Mouse (Mus musculus): ENCODE measurements around the gene Nt5c1a.

Gene Nt5c1a

DNA sequence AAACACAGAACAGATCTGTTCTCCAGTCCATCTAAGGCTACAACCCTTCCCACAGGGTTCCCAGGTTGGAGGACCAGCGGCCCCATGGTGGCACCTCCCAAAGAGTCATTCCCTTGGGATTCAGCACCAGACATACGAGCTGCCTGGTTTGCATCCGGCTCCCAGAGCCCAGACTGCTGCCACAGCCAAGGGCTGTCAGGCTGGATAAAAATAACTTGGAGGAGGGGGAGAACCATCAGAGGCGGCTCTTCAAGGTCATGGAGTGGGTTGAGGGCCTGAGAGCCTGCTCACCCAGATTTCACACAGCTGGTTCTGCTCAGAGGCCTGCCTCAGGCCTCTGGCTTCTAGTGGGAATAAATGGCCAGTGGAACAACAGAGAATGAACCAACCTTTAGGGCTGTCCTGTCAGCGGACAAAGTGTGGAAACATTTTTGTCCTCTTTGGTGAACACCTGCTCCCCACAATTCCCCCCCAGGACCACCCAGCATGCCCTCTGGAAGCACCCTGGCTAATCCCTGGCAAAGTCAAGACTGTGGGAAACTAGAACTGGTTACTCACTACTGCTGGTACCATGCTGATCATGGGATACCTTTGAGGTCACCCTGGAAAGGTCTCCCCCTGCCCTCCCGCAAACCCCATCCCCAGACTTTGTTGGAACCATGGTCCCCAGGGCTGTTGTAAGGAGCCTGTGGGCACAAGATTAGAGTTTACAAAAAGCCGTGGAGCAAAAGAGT lies 46.0 kb downstream of the Nt5c1a start:
- no peak for DNase-seq (ENCODE audit: low read depth)

DNA sequence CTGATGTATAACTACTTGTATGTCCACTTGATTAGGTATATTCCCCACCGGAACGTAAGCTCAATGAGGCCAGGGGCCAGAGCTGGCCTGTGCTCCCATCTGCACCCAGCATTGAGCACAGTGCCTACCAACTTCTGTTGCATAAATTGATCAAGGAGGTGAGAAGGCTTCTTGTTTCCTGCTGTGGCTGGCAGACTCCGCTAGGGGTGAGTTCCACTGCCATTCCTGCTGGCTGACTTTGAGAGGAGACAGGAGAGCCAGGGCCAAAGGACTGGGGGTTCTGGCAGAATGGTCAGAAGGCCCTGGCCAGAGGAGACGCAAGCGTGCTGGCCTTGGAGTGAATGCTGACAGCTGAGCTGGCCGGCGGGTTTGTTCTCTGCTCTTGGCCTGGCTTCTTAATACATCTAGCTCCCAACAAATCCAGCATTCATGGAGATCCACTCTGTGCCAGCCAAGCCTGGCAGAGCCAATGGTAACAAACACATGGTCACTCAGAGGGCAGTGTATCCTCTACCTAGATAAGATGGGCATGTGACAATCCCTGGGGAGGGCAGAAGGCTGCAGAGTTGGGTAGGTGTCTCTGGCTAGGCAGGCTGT lies 47.8 kb downstream of the Nt5c1a start:
- no peak for DNase-seq (ENCODE audit: low read depth)

DNA sequence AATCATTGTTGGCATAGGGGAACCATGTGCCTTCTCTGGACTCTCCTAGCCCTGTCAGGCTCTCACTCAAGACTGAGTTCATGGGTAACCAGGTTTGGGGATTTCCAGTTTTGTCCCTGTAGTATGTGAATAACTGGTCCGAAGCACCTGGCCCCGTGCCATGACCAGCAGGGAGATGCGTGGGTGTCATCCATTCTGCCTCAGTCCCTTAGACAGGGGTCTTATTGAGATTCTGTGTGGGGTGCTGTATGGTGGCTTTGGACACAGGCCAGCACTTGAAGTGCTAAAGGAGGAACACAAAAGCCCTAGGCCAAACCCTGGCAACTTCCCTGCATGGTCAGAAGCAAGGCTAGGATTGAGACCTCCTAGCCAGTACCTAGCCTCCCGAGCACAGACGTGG lies 50.9 kb downstream of the Nt5c1a start:
- no peak for DNase-seq (ENCODE audit: low read depth)

DNA sequence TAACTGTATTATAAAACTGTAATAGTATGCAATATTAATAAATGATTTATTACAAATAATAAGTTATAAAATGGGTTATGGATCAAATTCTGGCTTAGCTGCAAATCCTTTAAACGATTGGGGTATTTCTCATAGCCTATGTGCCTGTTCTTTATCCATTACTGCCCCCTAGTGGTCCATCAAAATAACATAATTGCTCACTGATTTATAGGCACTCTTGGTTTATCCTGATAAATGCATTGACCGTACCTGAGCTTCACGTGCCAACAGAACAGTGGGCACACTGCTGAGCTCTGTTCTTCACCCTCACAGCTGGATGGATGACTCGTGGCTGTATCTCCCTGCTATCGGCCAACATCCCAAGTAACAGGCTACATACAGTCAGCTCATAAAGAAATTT lies 53.3 kb downstream of the Nt5c1a start:
- DNase-seq (ENCODE audit: low read depth), result peak; percentile 74

DNA sequence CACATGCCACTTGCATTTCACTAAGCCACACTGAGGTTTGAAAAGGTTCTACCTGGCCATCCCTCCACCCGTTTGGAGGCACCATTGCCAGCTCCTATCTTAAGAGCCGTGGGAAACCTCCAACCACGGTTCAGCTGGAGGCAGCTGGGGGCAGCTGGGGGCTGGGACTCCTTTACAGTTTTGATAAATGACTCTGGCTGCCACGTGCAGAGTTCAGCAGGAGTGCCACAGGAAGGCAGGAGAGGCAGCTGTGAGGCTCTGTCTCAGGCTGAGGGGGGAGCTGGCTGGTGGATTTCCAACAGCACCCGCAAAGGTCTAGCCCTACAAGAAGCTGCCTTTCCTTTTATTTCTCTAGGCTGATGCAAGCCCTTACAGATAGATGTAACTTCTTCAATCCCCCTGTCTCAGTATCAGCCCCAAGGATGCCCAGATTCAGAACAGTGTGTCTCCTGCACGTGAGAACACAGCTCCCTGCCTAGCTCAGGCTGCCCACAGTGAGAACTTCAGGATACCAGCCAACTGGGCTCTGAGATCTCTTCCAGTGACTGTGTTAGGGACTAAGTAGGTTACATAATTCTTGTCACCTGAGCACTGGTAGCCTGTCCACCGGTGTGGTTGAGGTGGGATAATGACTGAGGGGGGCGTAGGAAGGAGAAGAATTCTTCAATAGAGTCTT lies 58.9 kb downstream of the Nt5c1a start:
- no peak for DNase-seq (ENCODE audit: low read depth)

- no peak for DNase-seq (ENCODE audit: low read depth)
Observed at GRCm38 (mm10) chr4:123261721-123262401, 60.6 kb downstream of the Nt5c1a start, which contains the start of gene Pabpc4. TSS of gene Pabpc4 (plus strand) at chr4:123262351.
